Mouse (Mus musculus) CD4-positive, CD25-positive, alpha-beta regulatory T cell, adult 2 months (primary cell): ENCODE measurements at regions not wholly inside any gene's neighbourhood (a gene's known extent, or its start where the extent isn't known, plus 50 kb on each side); places are given as distances from the start of the nearest gene placed in this dataset.

ENCODE experiments used
- DNase-seq: peaks from one replicate; pipeline ENCODE4 v3.0.0-alpha.2; 2012; ENCODE audit warnings: low read depth, low spot score

- DNase-seq, result no peak
These were observed 294.1 kb downstream of the Mex3b start for GRCm38 (mm10) chr7:83161226-83161625.

GRCm38 (mm10) chr7:83162868-83163267 is 295.7 kb downstream of the Mex3b start:
- no peak for DNase-seq

- no peak for DNase-seq
These were observed 312.3 kb downstream of the Mex3b start for GRCm38 (mm10) chr7:83179403-83179802.

GRCm38 (mm10) chr7:83186341-83186740 is 319.2 kb downstream of the Mex3b start:
- no peak for DNase-seq

- peak; percentile 24 for DNase-seq
These were observed 328.9 kb downstream of the Mex3b start for GRCm38 (mm10) chr7:83195896-83196537.

GRCm38 (mm10) chr7:83197490-83197889 is 330.4 kb downstream of the Mex3b start:
- DNase-seq, result no peak

- no peak for DNase-seq
These were observed 334.1 kb downstream of the Mex3b start for GRCm38 (mm10) chr7:83201126-83201686.

- DNase-seq, result peak; percentile 40
These were observed 334.8 kb downstream of the Mex3b start for GRCm38 (mm10) chr7:83201768-83202493.

GRCm38 (mm10) chr7:83203311-83204012 is 336.3 kb downstream of the Mex3b start:
- no peak for DNase-seq

- no peak for DNase-seq
These were observed 336.9 kb downstream of the Mex3b start for GRCm38 (mm10) chr7:83204013-83204365.

GRCm38 (mm10) chr7:83204701-83205100 is 337.6 kb downstream of the Mex3b start:
- DNase-seq, result no peak

- DNase-seq, result no peak
These were observed 339.9 kb downstream of the Mex3b start for GRCm38 (mm10) chr7:83206999-83207398.

- no peak for DNase-seq
These were observed 344.5 kb downstream of the Mex3b start for GRCm38 (mm10) chr7:83211611-83212010.

GRCm38 (mm10) chr7:83222029-83222722 is 355.0 kb downstream of the Mex3b start:
- DNase-seq, result no peak

GRCm38 (mm10) chr7:83227262-83228108 is 357.2 kb upstream of the Tmc3 start:
- no peak for DNase-seq

- DNase-seq, result no peak
These were observed 354.0 kb upstream of the Tmc3 start for GRCm38 (mm10) chr7:83230496-83231325.

- DNase-seq, result no peak
These were observed 349.1 kb upstream of the Tmc3 start for GRCm38 (mm10) chr7:83235659-83236058.

- DNase-seq, result no peak
These were observed 347.4 kb upstream of the Tmc3 start for GRCm38 (mm10) chr7:83237336-83237735.

- DNase-seq, result no peak
These were observed 346.6 kb upstream of the Tmc3 start for GRCm38 (mm10) chr7:83238091-83238490.

GRCm38 (mm10) chr7:83242233-83242632 is 342.5 kb upstream of the Tmc3 start:
- DNase-seq, result no peak
